Mouse (Mus musculus) liver, embryonic 13.5 days (tissue): ENCODE measurements around the gene Zbtb37. TPM values are rescaled to one million over a fixed set of nuclear protein-coding genes. Genes with fewer than 3 reads are reported as not detected.

Source experiments
- ATAC-seq: fragments of 200-750 bp; cut with Nextera tagmentation; 2 replicates; pipeline ENCODE4 v1.8.0; 2017; ENCODE audit warnings: low read depth, mild to moderate bottlenecking, moderate number of reproducible peaks, moderate library complexity
- DNase-seq: peaks from one replicate; pipeline ENCODE4 v3.0.0; 2022
- H3K27ac ChIP-seq: fragments of 300-500 bp; sonication (generic); 2 replicates; pipeline ENCODE4 v1.5.1; 2015; ENCODE audit warnings: moderate library complexity, mild to moderate bottlenecking, inconsistent platforms
- H3K27me3 ChIP-seq: fragments of 300-500 bp; sonication (generic); 2 replicates; pipeline ENCODE4 v1.6.1; 2015; ENCODE audit warnings: mild to moderate bottlenecking, inconsistent platforms
- H3K36me3 ChIP-seq: fragments of 300-500 bp; sonication (generic); 2 replicates; pipeline ENCODE4 v1.6.1; 2015; ENCODE audit warnings: mild to moderate bottlenecking, inconsistent platforms
- H3K4me1 ChIP-seq: fragments of 300-500 bp; sonication (generic); replicated peaks from 2 replicates; pipeline ENCODE4 v1.6.1; 2015; ENCODE audit warnings: inconsistent platforms
- H3K4me2 ChIP-seq: fragments of 300-500 bp; sonication (generic); 2 replicates; pipeline ENCODE4 v1.6.1; 2015; ENCODE audit warnings: inconsistent platforms, mild to moderate bottlenecking, moderate library complexity
- H3K4me3 ChIP-seq: fragments of 300-500 bp; sonication (generic); replicated peaks from 2 replicates; pipeline ENCODE4 v1.5.1; 2015; ENCODE audit warnings: mild to moderate bottlenecking, inconsistent platforms
- H3K9ac ChIP-seq: fragments of 300-500 bp; sonication (generic); 2 replicates; pipeline ENCODE4 v1.6.1; 2015; ENCODE audit warnings: mild to moderate bottlenecking, inconsistent platforms
- H3K9me3 ChIP-seq: fragments of 300-500 bp; sonication (generic); replicated peaks from 2 replicates; pipeline ENCODE4 v1.6.1; 2016; ENCODE audit warnings: inconsistent platforms
- WGBS: fragments of 180-500 bp; shearing (Covaris S2); methylation state at CpG from one replicate; pipeline ENCODE4 v1.1.7; 2015; ENCODE audit not compliant: insufficient replicate concordance; 5-methylcytosine and 5-hydroxymethylcytosine counted together
- polyA plus RNA-seq: library from polyadenylated mRNA; unstranded; fragments of >200 nt; fragmentation: Nextera tagmentation; extraction: Ambion mirVana; gene quantifications from 2 replicates; pipeline ENCODE4 v1.2.1, GENCODE M21; 2015

Zbtb37 gene
- polyA plus RNA-seq: 2.5 and 3.2 TPM in 2 replicates

- Histone ChIP-seq H3K27ac (peak within 1 kb of the TSS; percentile 98), H3K4me2 (peak within 1 kb of the TSS; percentile 89), H3K4me1 (peaks cover 46% of the 10 kb centered on the region), H3K9me3 (no peaks in the 10 kb centered on the region), H3K4me3 (peak within 1 kb of the TSS; percentile 87), H3K27me3 (no peaks in the 10 kb centered on the region), H3K36me3 (peaks cover 56% of the 10 kb centered on the region), H3K9ac (peak within 1 kb of the TSS; percentile 90)
- ATAC-seq (peak; percentile 79), DNase-seq (peak; percentile 99)
- under 1% methylated on average over 55 of the region's 76 CpGs for WGBS
These were observed at the start of gene Zbtb37 for GRCm38 (mm10) chr1:161034435-161035280. Gene Zbtb37, minus strand, starts transcription at chr1:161034849.

- Histone ChIP-seq H3K36me3 (peaks cover 77% of the 10 kb centered on the region), H3K4me3 (no peak overlapping the region), H3K4me1 (peaks cover 34% of the 10 kb centered on the region), H3K4me2 (no peak overlapping the region), H3K27me3 (no peaks in the 10 kb centered on the region), H3K9ac (no peak overlapping the region), H3K9me3 (no peaks in the 10 kb centered on the region), H3K27ac (no peak overlapping the region)
- no peak for DNase-seq
- no peak for ATAC-seq
- 94% methylated on average over 3 of the region's 3 CpGs for WGBS
These were observed 42.6 kb upstream of the Zbtb37 start for GRCm38 (mm10) chr1:161077243-161077642.

- ATAC-seq: peak; percentile 43; the same call in 1 of the 2 replicates
- peaks cover 37% of the 10 kb centered on the region for H3K4me1 ChIP-seq
- H3K36me3 ChIP-seq: peaks cover 70% of the 10 kb centered on the region
- no peak overlapping the region for H3K27ac ChIP-seq
- no peak overlapping the region for H3K4me3 ChIP-seq
- WGBS: 75% methylated on average over 6 of the region's 6 CpGs
- H3K27me3 ChIP-seq: no peaks in the 10 kb centered on the region
- H3K9ac ChIP-seq: no peak overlapping the region
- DNase-seq: no peak
- no peaks in the 10 kb centered on the region for H3K9me3 ChIP-seq
- H3K4me2 ChIP-seq: no peak overlapping the region
These were observed 41.6 kb upstream of the Zbtb37 start for GRCm38 (mm10) chr1:161076238-161076637.

GRCm38 (mm10) chr1:161071272-161071620, 36.6 kb upstream of the Zbtb37 start:
- DNase-seq: no peak
- 0% methylated on average over 12 of the region's 12 CpGs for WGBS
- Histone ChIP-seq H3K36me3 (peaks cover 28% of the 10 kb centered on the region), H3K9ac (peak overlapping the region; percentile 91), H3K4me1 (peaks cover 44% of the 10 kb centered on the region), H3K9me3 (no peaks in the 10 kb centered on the region), H3K4me3 (peak overlapping the region; percentile 87), H3K4me2 (peak overlapping the region; percentile 85), H3K27me3 (no peaks in the 10 kb centered on the region), H3K27ac (peak overlapping the region; percentile 86)
- ATAC-seq: no peak

GRCm38 (mm10) chr1:161070352-161071271, 36.0 kb upstream of the Zbtb37 start, which contains the start of the genes Dars2 and Cenpl:
Gene Dars2, minus strand, starts transcription at chr1:161070658.
Gene Cenpl, plus strand, starts transcription at chr1:161070713.
- H3K9me3 ChIP-seq: no peaks in the 10 kb centered on the region
- H3K27ac ChIP-seq: peak within 1 kb of the TSS; percentile 86
- ATAC-seq: peak; percentile 93
- WGBS: under 1% methylated on average over 57 of the region's 57 CpGs
- H3K9ac ChIP-seq: peak within 1 kb of the TSS; percentile 91
- H3K4me1 ChIP-seq: peaks cover 42% of the 10 kb centered on the region
- H3K4me3 ChIP-seq: peak within 1 kb of the TSS; percentile 87
- DNase-seq: peak; percentile 93
- no peaks in the 10 kb centered on the region for H3K27me3 ChIP-seq
- peaks cover 22% of the 10 kb centered on the region for H3K36me3 ChIP-seq
- peak within 1 kb of the TSS; percentile 87 for H3K4me2 ChIP-seq

- ATAC-seq (no peak), DNase-seq (no peak)
- Histone ChIP-seq H3K27me3 (no peaks in the 10 kb centered on the region), H3K9me3 (no peaks in the 10 kb centered on the region), H3K36me3 (peaks cover 28% of the 10 kb centered on the region), H3K4me2 (no peak overlapping the region), H3K4me3 (no peak overlapping the region), H3K9ac (no peak overlapping the region), H3K4me1 (no peaks in the 10 kb centered on the region), H3K27ac (no peak overlapping the region)
- WGBS: 60% methylated on average over 1 of the region's 1 CpGs
These were observed 28.7 kb upstream of the Zbtb37 start for GRCm38 (mm10) chr1:161063351-161063750.

GRCm38 (mm10) chr1:161057164-161057563, 22.5 kb upstream of the Zbtb37 start:
- Histone ChIP-seq H3K4me3 (no peak overlapping the region), H3K36me3 (peaks cover 57% of the 10 kb centered on the region), H3K9ac (no peak overlapping the region), H3K4me1 (no peaks in the 10 kb centered on the region), H3K4me2 (no peak overlapping the region), H3K27ac (no peak overlapping the region), H3K9me3 (no peaks in the 10 kb centered on the region), H3K27me3 (no peaks in the 10 kb centered on the region)
- ATAC-seq: no peak
- WGBS: 82% methylated on average over 1 of the region's 1 CpGs
- DNase-seq: no peak

- no peaks in the 10 kb centered on the region for H3K4me1 ChIP-seq
- H3K27me3 ChIP-seq: no peaks in the 10 kb centered on the region
- peaks cover 63% of the 10 kb centered on the region for H3K36me3 ChIP-seq
- 68% methylated on average over 3 of the region's 3 CpGs for WGBS
- H3K4me2 ChIP-seq: no peak overlapping the region
- no peak overlapping the region for H3K9ac ChIP-seq
- no peak for DNase-seq
- no peak overlapping the region for H3K27ac ChIP-seq
- H3K9me3 ChIP-seq: no peaks in the 10 kb centered on the region
- no peak for ATAC-seq
- no peak overlapping the region for H3K4me3 ChIP-seq
These were observed 12.3 kb upstream of the Zbtb37 start for GRCm38 (mm10) chr1:161046972-161047371.

GRCm38 (mm10) chr1:161041261-161042020, 6.8 kb upstream of the Zbtb37 start:
- no peak for DNase-seq
- no peak overlapping the region for H3K4me3 ChIP-seq
- no peaks in the 10 kb centered on the region for H3K27me3 ChIP-seq
- peaks cover 60% of the 10 kb centered on the region for H3K36me3 ChIP-seq
- peaks cover 15% of the 10 kb centered on the region for H3K4me1 ChIP-seq
- H3K9me3 ChIP-seq: no peaks in the 10 kb centered on the region
- H3K27ac ChIP-seq: no peak overlapping the region; the same call in 1 of the 2 replicates
- H3K9ac ChIP-seq: no peak overlapping the region
- WGBS: 80% methylated on average over 7 of the region's 7 CpGs
- ATAC-seq: no peak
- H3K4me2 ChIP-seq: no peak overlapping the region

GRCm38 (mm10) chr1:161040855-161041254, 6.2 kb upstream of the Zbtb37 start:
- Histone ChIP-seq H3K4me2 (no peak overlapping the region), H3K9ac (no peak overlapping the region), H3K9me3 (no peaks in the 10 kb centered on the region), H3K4me3 (no peak overlapping the region), H3K27me3 (no peaks in the 10 kb centered on the region), H3K36me3 (peaks cover 60% of the 10 kb centered on the region), H3K4me1 (peaks cover 17% of the 10 kb centered on the region), H3K27ac (peak overlapping the region; percentile 87)
- no peak for ATAC-seq
- DNase-seq: no peak

- Histone ChIP-seq H3K9me3 (no peaks in the 10 kb centered on the region), H3K27me3 (no peaks in the 10 kb centered on the region), H3K4me3 (no peak overlapping the region), H3K9ac (peak overlapping the region; percentile 13; the same call in 1 of the 2 replicates), H3K27ac (peak overlapping the region; percentile 87), H3K4me2 (no peak overlapping the region), H3K36me3 (peaks cover 60% of the 10 kb centered on the region), H3K4me1 (peaks cover 17% of the 10 kb centered on the region)
- WGBS: 64% methylated on average over 1 of the region's 1 CpGs
- ATAC-seq (no peak), DNase-seq (no peak)
These were observed 5.7 kb upstream of the Zbtb37 start for GRCm38 (mm10) chr1:161040426-161040770.
